Mouse (Mus musculus) intestine, embryonic 15.5 days (tissue): ENCODE data around the gene Smok2a. TPM values are rescaled to one million over a fixed set of nuclear protein-coding genes. Genes with fewer than 3 reads are reported as not detected.
A peak's percentile ranks its signal among the peaks of the same experiment; 100 is the strongest.
"Not testable (repeated sequence)": the region's sequence is repeated elsewhere in the genome, so short reads cannot be mapped to it uniquely, and the experiment has no call there.

Experiments
- ATAC-seq: fragments of 200-750 bp; cut with Nextera tagmentation; 2 replicates; pipeline ENCODE4 v1.8.0; 2017; ENCODE audit warnings: moderate TSS enrichment, moderate library complexity
- H3K27ac ChIP-seq: fragments of 300-500 bp; sonication (generic); 2 replicates; pipeline ENCODE4 v1.5.1; 2015; ENCODE audit warnings: mild to moderate bottlenecking, inconsistent platforms
- H3K27me3 ChIP-seq: fragments of 300-500 bp; sonication (generic); replicated peaks from 2 replicates; pipeline ENCODE4 v1.6.1; 2015; ENCODE audit warnings: inconsistent platforms
- H3K36me3 ChIP-seq: fragments of 300-500 bp; sonication (generic); 2 replicates; pipeline ENCODE4 v1.6.1; 2015; ENCODE audit warnings: inconsistent platforms
- H3K4me1 ChIP-seq: fragments of 300-500 bp; sonication (generic); replicated peaks from 2 replicates; pipeline ENCODE4 v1.6.1; 2015; ENCODE audit warnings: inconsistent platforms
- H3K4me2 ChIP-seq: fragments of 300-500 bp; sonication (generic); replicated peaks from 2 replicates; pipeline ENCODE4 v1.6.1; 2015; ENCODE audit warnings: mild to moderate bottlenecking, inconsistent platforms
- H3K4me3 ChIP-seq: fragments of 300-500 bp; sonication (generic); replicated peaks from 2 replicates; pipeline ENCODE4 v1.5.1; 2015; ENCODE audit warnings: inconsistent platforms
- H3K9ac ChIP-seq: fragments of 300-500 bp; sonication (generic); 2 replicates; pipeline ENCODE4 v1.6.1; 2015; ENCODE audit warnings: inconsistent platforms
- H3K9me3 ChIP-seq: fragments of 300-500 bp; sonication (generic); 2 replicates; pipeline ENCODE4 v1.6.1; 2016; ENCODE audit warnings: inconsistent platforms
- WGBS: fragments of 180-500 bp; shearing (Covaris S2); methylation state at CpG from one replicate; pipeline ENCODE4 v1.1.7; 2015; 5-methylcytosine and 5-hydroxymethylcytosine counted together
- polyA plus RNA-seq: library from polyadenylated mRNA; unstranded; fragments of >200 nt; fragmentation: Nextera tagmentation; extraction: Ambion mirVana; gene quantifications from 2 replicates; pipeline ENCODE4 v1.2.1, GENCODE M21; 2015

Gene Smok2a
- polyA plus RNA-seq, 1 experiment from 2014 or later, result not detected

GRCm38 (mm10) chr17:13239461-13239860, 18.5 kb downstream of the Smok2a start:
- not testable (repeated sequence) for H3K4me1 ChIP-seq, H3K9ac ChIP-seq, H3K4me2 ChIP-seq, H3K36me3 ChIP-seq, H3K27me3 ChIP-seq, H3K4me3 ChIP-seq, H3K27ac ChIP-seq, ATAC-seq
- WGBS, result 78% methylated on average over 4 of the region's 4 CpGs
- H3K9me3 ChIP-seq, result peaks cover 12% of the 10 kb centered on the region

- peak; percentile 34; the same call in 1 of the 2 replicates for ATAC-seq
- not testable (repeated sequence) for H3K36me3 ChIP-seq, H3K4me2 ChIP-seq, H3K4me1 ChIP-seq, H3K27me3 ChIP-seq, H3K9ac ChIP-seq, H3K4me3 ChIP-seq, H3K27ac ChIP-seq
- H3K9me3 ChIP-seq, result peaks cover 10% of the 10 kb centered on the region
- WGBS, result 85% methylated on average over 7 of the region's 13 CpGs
Measured at GRCm38 (mm10) chr17:13240807-13241727, 20.1 kb downstream of the Smok2a start.

- not testable (repeated sequence) for ATAC-seq, H3K9me3 ChIP-seq, H3K27ac ChIP-seq, H3K4me2 ChIP-seq, H3K4me3 ChIP-seq, H3K36me3 ChIP-seq, H3K27me3 ChIP-seq, H3K4me1 ChIP-seq, H3K9ac ChIP-seq
- 71% methylated on average over 1 of the region's 5 CpGs for WGBS
Measured at GRCm38 (mm10) chr17:13254786-13255185, 33.8 kb downstream of the Smok2a start.

Other genes starting within 250 kb of the Smok2a start
- 109 and 120 TPM in 2 replicates for gene Wtap, start 227.0 kb upstream of the Smok2a start, polyA plus RNA-seq
- gene Sod2, start 214.3 kb upstream of the Smok2a start, polyA plus RNA-seq, result 163 and 167 TPM in 2 replicates
- gene Gpr31b, start 168.9 kb upstream of the Smok2a start, polyA plus RNA-seq, result 0.16 TPM in 1 of 2 replicates, not detected in the other
- 0.16 TPM in 1 of 2 replicates, not detected in the other for gene Tcp10b, start 160.1 kb upstream of the Smok2a start, polyA plus RNA-seq
- gene Unc93a, start 89.4 kb upstream of the Smok2a start, polyA plus RNA-seq, result not detected in 2 replicates
- not detected in 2 replicates for gene Smok2b, start 9.1 kb downstream of the Smok2a start, polyA plus RNA-seq
- not detected in 2 replicates for gene Tcp10c, start 133.4 kb downstream of the Smok2a start, polyA plus RNA-seq